Mouse (Mus musculus) ES-Bruce4 (cell line): Measurements from ENCODE around the gene Ppp1r27.

Experiments used
- CTCF ChIP-seq: IDR thresholded peaks from one replicate; pipeline ENCODE4 v1.8.1; 2011; ENCODE audit warnings: low read depth, low read length
- EP300 ChIP-seq: IDR thresholded peaks from 2 replicates; pipeline ENCODE4 v1.6.1; 2011; ENCODE audit warnings: low read depth, low read length; ENCODE audit not compliant: insufficient read depth
- POLR2A ChIP-seq: IDR thresholded peaks from one replicate; pipeline ENCODE4 v1.8.1; 2011; ENCODE audit warnings: low read length; ENCODE audit not compliant: insufficient read depth

DNA sequence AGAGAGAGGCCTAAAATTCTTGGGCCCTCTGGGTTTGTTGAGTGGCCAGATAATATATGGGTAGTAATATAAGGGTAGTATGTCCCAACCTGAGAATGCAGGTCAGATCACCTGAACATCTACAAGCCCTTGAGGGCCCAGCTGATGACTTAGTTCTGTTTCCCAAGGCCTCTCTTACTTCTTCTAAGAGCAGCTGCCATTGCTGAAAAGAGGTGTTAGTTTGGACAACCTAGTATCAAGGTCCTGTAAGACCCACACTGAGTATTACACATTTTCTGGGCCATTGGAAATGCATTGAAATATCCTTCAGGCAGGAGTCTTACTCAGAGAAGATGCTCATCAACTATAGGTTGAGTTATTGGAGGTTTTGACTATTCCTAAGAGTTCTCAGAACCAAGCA is 25.0 kb upstream of the Ppp1r27 start:
- no peak for TF ChIP-seq CTCF
- no peak for TF ChIP-seq POLR2A
- TF ChIP-seq EP300: no peak
